Mouse (Mus musculus): ENCODE results near the gene Gm38655. TPM values are rescaled to one million over a fixed set of nuclear protein-coding genes. Genes with fewer than 3 reads are reported as not detected.
"Not testable (repeated sequence)": the region's sequence is repeated elsewhere in the genome, so short reads cannot be mapped to it uniquely, and the experiment has no call there.

The Gm38655 gene
- total and polyA plus RNA-seq, 3 experiments = 0.29 TPM; not detected in 2

DNA sequence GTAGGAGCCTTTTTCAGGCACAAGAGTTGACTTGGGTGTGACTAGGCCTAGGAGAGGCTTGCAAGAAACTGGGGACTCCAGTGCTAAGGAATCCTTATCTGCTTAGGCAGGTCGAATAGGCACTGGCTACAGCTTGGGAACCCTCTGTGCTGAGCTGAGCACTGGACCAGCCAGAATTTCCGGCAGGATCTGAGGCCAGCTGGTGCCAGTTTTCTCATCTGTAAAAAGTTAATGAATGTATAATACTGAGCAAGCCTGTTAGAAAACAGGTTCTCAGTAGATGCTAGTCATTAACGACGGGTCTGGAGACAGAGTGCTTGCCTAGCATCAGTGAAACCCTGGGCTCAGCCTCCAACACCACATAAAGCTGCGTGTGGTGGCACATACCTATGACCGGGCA is 39.6 kb downstream of the Gm38655 start:
- WGBS = 84% methylated on average over 6 of the region's 6 CpGs
- Histone ChIP-seq H3K27ac (no peak overlapping the region), H3K27me3 (ENCODE audit: control insufficient read depth, insufficient read depth, low read length) (no peaks in the 10 kb centered on the region), H3K79me2 (replicated peaks; ENCODE audit: control insufficient read depth, insufficient read depth, low read length) (peaks cover 8% of the 10 kb centered on the region), H3K4me3 (no peak overlapping the region), H3K36me3 (ENCODE audit: control insufficient read depth, insufficient read depth, low read length) (no peaks in the 10 kb centered on the region; the same call in 1 of the 2 replicates), H3K4me1 (ENCODE audit: control insufficient read depth, insufficient read depth, low read length) (peaks cover 4% of the 10 kb centered on the region), H3K9ac (ENCODE audit: low read depth, low read length) (no peak overlapping the region)
- intact Hi-C loops (cut with DNase I) = no loop called here
- no peak for TF ChIP-seq POLR2A (IDR thresholded peaks at IDR 0.05; ENCODE audit: insufficient read depth, low read depth, low read length)
- no peak for TF ChIP-seq EP300 (IDR thresholded peaks at IDR 0.05; ENCODE audit: insufficient read depth, low read depth, low read length)
- no peak for TF ChIP-seq CTCF (IDR thresholded peaks at IDR 0.05)
- DNase-seq = no peak

DNA sequence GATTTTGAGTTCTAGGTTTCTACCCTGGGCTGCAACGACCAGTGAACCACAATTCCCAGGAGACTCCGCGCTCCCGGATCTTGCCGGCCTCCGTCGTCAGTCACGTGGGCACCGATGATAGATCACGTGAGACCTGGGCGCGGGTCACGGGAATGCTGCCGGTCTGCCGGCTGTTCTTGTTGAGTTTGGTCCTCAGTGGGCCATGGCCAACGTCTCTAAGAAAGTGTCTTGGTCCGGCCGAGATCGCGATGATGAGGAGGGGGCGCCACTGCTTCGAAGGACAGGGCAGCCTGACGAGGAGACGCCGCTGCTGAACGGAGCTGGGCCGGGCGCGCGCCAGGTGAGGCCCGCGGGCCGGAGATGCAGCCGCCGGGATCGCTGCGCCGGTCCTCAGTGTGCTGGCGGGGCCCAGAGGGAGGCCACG is 42.0 kb downstream of the Gm38655 start, which contains the start of gene Clcn7:
Gene Clcn7, plus strand, starts transcription at position 117 of the 424 bp plus-strand sequence.
- Histone ChIP-seq H3K27ac (peak within 1 kb of the TSS; percentile 65), H3K36me3 (ENCODE audit: control insufficient read depth, insufficient read depth, low read length) (no peaks in the 10 kb centered on the region), H3K9ac (ENCODE audit: low read depth, low read length) (peak within 1 kb of the TSS; percentile 82), H3K79me2 (replicated peaks; ENCODE audit: control insufficient read depth, insufficient read depth, low read length) (peaks cover 6% of the 10 kb centered on the region), H3K4me1 (ENCODE audit: control insufficient read depth, insufficient read depth, low read length) (peaks cover 4% of the 10 kb centered on the region), H3K4me3 (peak within 1 kb of the TSS; percentile 78), H3K27me3 (ENCODE audit: control insufficient read depth, insufficient read depth, low read length) (no peaks in the 10 kb centered on the region)
- TF ChIP-seq CTCF (IDR thresholded peaks at IDR 0.05) (no peak), POLR2A (IDR thresholded peaks at IDR 0.05; ENCODE audit: insufficient read depth, low read depth, low read length) (peak; percentile 72), EP300 (IDR thresholded peaks at IDR 0.05; ENCODE audit: insufficient read depth, low read depth, low read length) (peak; percentile 33; the same call in 1 of the 2 replicates)
- intact Hi-C loops (cut with DNase I) = loop anchor here (1.0 to 5.0 kb wide), 3 partner anchors 16 to 139 kb away; partner anchors contain the start of genes BC003965 and Ube2i
- DNase-seq = peak; percentile 94 to 95
- WGBS = under 1% methylated on average over 40 of the region's 40 CpGs

DNA sequence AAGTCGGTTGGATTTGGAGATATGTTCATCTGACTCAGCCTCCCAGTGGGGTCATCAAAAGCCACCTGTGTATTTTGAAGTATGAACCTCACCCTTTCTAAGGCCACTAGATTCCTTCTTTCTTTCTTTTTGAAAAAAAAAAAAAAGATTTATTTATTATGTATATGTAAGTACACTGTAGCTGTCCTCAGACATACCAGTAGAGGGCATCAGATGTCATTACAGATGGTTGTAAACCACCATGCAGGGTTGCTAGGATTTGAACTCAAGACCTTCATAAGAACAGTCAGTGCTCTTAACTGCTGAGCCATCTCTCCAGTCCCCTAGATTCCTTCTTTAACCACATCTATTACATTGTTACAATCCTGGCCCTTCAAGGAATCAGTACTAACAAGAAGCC is 45.2 kb downstream of the Gm38655 start:
- Histone ChIP-seq H3K4me3 (no peak overlapping the region), H3K9ac (ENCODE audit: low read depth, low read length) (no peak overlapping the region), H3K36me3 (ENCODE audit: control insufficient read depth, insufficient read depth, low read length) (no peaks in the 10 kb centered on the region), H3K79me2 (replicated peaks; ENCODE audit: control insufficient read depth, insufficient read depth, low read length) (peaks cover 3% of the 10 kb centered on the region; the same call in 1 of the 2 replicates), H3K27me3 (ENCODE audit: control insufficient read depth, insufficient read depth, low read length) (no peaks in the 10 kb centered on the region), H3K27ac (no peak overlapping the region), H3K4me1 (ENCODE audit: control insufficient read depth, insufficient read depth, low read length) (peaks cover 6% of the 10 kb centered on the region)
- DNase-seq = no peak
- intact Hi-C loops (cut with DNase I) = loop anchor here (5.0 kb wide), 1 partner anchor 142 kb away; the partner anchor contains the start of gene Ube2i
- TF ChIP-seq EP300 (IDR thresholded peaks at IDR 0.05; ENCODE audit: insufficient read depth, low read depth, low read length) (no peak), CTCF (IDR thresholded peaks at IDR 0.05) (peak; percentile 32)
- 73% methylated on average over 1 of the region's 1 CpGs for WGBS

DNA sequence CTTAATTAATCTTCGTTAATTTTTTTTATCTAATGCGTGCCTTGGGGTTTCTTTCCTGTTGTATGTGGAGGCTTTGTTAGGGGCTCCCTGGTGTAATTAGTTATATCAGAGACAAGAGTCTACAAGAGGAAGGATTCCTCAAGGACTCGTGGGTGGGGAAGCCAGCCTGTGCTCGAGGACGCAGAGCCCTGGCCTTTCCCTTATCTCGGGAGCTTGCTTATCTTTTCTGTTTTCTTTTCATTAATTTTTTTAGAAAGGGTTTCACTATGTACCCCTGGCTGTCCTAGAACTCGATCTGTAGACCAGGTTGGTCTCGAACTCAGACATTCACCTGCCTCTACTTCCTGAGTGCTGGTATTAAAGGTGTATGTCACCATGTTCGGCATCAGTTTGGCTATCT is 47.6 kb downstream of the Gm38655 start:
- H3K27ac ChIP-seq = no peak overlapping the region
- no peak overlapping the region for H3K9ac ChIP-seq (ENCODE audit: low read depth, low read length)
- no peak overlapping the region for H3K4me3 ChIP-seq
- no peaks in the 10 kb centered on the region for H3K36me3 ChIP-seq (ENCODE audit: control insufficient read depth, insufficient read depth, low read length)
- no peak for TF ChIP-seq EP300 (IDR thresholded peaks at IDR 0.05; ENCODE audit: insufficient read depth, low read depth, low read length)
- no peak for TF ChIP-seq POLR2A (IDR thresholded peaks at IDR 0.05; ENCODE audit: insufficient read depth, low read depth, low read length)
- TF ChIP-seq CTCF (IDR thresholded peaks at IDR 0.05) = no peak
- no peaks in the 10 kb centered on the region for H3K79me2 ChIP-seq (replicated peaks; ENCODE audit: control insufficient read depth, insufficient read depth, low read length)
- H3K27me3 ChIP-seq (ENCODE audit: control insufficient read depth, insufficient read depth, low read length) = no peaks in the 10 kb centered on the region
- WGBS = 51% methylated on average over 9 of the region's 9 CpGs
- intact Hi-C loops (cut with DNase I) = no loop called here
- H3K4me1 ChIP-seq (ENCODE audit: control insufficient read depth, insufficient read depth, low read length) = peaks cover 2% of the 10 kb centered on the region; the same call in 1 of the 2 replicates
- no peak for DNase-seq

DNA sequence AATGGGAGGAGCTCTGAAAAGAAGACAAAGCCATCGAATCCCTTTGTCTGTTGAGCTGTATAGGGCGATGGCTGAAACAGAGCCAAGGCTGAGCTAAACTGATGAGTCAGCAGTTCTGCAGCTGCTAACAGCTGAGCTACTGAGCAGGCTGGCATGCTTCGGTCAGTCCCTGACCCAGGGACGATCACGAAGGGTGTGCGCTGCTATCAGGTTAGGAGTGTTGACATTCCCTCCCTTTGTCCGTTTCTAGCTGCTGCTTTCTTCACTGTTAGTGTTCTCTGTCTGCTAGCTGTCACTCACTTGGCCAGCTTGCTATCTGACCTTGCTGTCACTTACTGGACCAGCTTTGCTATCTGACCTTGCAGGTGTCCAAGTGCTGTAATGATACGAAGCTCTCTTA is 48.2 kb downstream of the Gm38655 start:
- H3K9ac ChIP-seq (ENCODE audit: low read depth, low read length) = no peak overlapping the region
- peaks cover 2% of the 10 kb centered on the region; the same call in 1 of the 2 replicates for H3K4me1 ChIP-seq (ENCODE audit: control insufficient read depth, insufficient read depth, low read length)
- intact Hi-C loops (cut with DNase I) = no loop called here
- no peak overlapping the region for H3K4me3 ChIP-seq
- no peak overlapping the region for H3K27ac ChIP-seq
- H3K79me2 ChIP-seq (replicated peaks; ENCODE audit: control insufficient read depth, insufficient read depth, low read length) = no peaks in the 10 kb centered on the region
- H3K36me3 ChIP-seq (ENCODE audit: control insufficient read depth, insufficient read depth, low read length) = no peaks in the 10 kb centered on the region
- no peak for TF ChIP-seq EP300 (IDR thresholded peaks at IDR 0.05; ENCODE audit: insufficient read depth, low read depth, low read length)
- no peak for TF ChIP-seq POLR2A (IDR thresholded peaks at IDR 0.05; ENCODE audit: insufficient read depth, low read depth, low read length)
- TF ChIP-seq CTCF (IDR thresholded peaks at IDR 0.05) = no peak
- DNase-seq = peak in 1 of 2 experiments; percentile 20
- WGBS = 19% methylated on average over 8 of the region's 8 CpGs
- H3K27me3 ChIP-seq (ENCODE audit: control insufficient read depth, insufficient read depth, low read length) = no peaks in the 10 kb centered on the region

- 65% methylated on average over 3 of the region's 3 CpGs for WGBS
- H3K4me3 ChIP-seq; H3K9ac ChIP-seq (ENCODE audit: low read depth, low read length); DNase-seq; H3K36me3 ChIP-seq (ENCODE audit: control insufficient read depth, insufficient read depth, low read length); H3K4me1 ChIP-seq (ENCODE audit: control insufficient read depth, insufficient read depth, low read length); H3K27ac ChIP-seq; H3K79me2 ChIP-seq (replicated peaks; ENCODE audit: control insufficient read depth, insufficient read depth, low read length); intact Hi-C loops (cut with DNase I); H3K27me3 ChIP-seq (ENCODE audit: control insufficient read depth, insufficient read depth, low read length): not testable (repeated sequence)
These were observed 49.7 kb downstream of the Gm38655 start for GRCm38 (mm10) chr17:25125442-25126060.
